Mouse (Mus musculus) testis, adult 2 months (tissue): ENCODE results near the gene Prph.

Experiments
- CTCF ChIP-seq: fragments of 200-500 bp; IDR thresholded peaks from 2 replicates; pipeline ENCODE4 v1.5.1; 2012; ENCODE audit warnings: low read depth, mild to moderate bottlenecking, inconsistent platforms, low read length, moderate library complexity; ENCODE audit not compliant: control insufficient read depth, insufficient read depth, insufficient replicate concordance
- POLR2A ChIP-seq: fragments of 200-500 bp; IDR thresholded peaks from 2 replicates; pipeline ENCODE4 v1.6.1; 2012; ENCODE audit warnings: low read depth, mild to moderate bottlenecking, inconsistent platforms, low read length, moderate library complexity; ENCODE audit not compliant: control insufficient read depth

DNA sequence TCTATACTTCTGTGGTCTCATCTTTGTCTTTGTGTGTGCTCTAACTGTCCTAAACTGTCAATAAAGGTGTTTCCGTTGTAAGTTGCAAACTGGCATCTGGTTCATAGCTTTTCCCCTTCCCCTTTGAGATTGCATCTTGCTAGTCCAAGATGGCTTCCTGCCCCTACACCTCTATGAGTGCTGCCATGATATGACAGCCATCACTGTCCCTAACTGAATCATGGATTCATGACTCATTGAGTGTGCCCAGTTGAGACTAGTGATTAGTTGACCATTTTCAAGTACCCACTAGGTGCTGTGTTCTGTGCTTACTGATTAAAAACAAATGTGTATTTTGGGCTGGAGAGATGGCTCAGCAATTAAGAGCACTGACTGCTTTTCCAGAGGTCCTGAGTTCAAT lies 16.9 kb upstream of the Prph start:
- TF ChIP-seq CTCF (no peak), POLR2A (no peak)
